Mouse (Mus musculus) cortical plate, adult 2 months (tissue): ENCODE measurements at regions not wholly inside any gene's neighbourhood (a gene's known extent, or its start where the extent isn't known, plus 50 kb on each side); places are given as distances from the start of the nearest gene placed in this dataset.
A peak's percentile ranks its signal among the peaks of the same experiment; 100 is the strongest.

Experiments used
- H3K27ac ChIP-seq: fragments of 200-500 bp; 2 replicates; pipeline ENCODE4 v1.5.1; 2012; ENCODE audit warnings: low read length, control low read depth, inconsistent platforms; ENCODE audit not compliant: insufficient read depth
- H3K4me1 ChIP-seq: fragments of 200-500 bp; 2 replicates; pipeline ENCODE4 v1.6.1; 2011; ENCODE audit warnings: low read length; ENCODE audit not compliant: control insufficient read depth, insufficient read depth
- H3K4me3 ChIP-seq: fragments of 200-500 bp; 2 replicates; pipeline ENCODE4 v1.5.1; 2011; ENCODE audit warnings: mild to moderate bottlenecking, low read length, control low read depth; ENCODE audit not compliant: insufficient read depth
- CTCF ChIP-seq: fragments of 200-500 bp; IDR thresholded peaks from 2 replicates; pipeline ENCODE4 v1.5.1; 2011; ENCODE audit warnings: mild to moderate bottlenecking, control low read depth, low read length; ENCODE audit not compliant: insufficient read depth; ENCODE audit errors: extremely low read depth
- POLR2A ChIP-seq: fragments of 200-500 bp; IDR thresholded peaks from 2 replicates; pipeline ENCODE4 v1.6.1; 2011; ENCODE audit warnings: mild to moderate bottlenecking, low read length, control low read depth; ENCODE audit not compliant: insufficient read depth; ENCODE audit errors: extremely low read depth

GRCm38 (mm10) chr2:117017921-117018651 is 103.1 kb upstream of the Spred1 start:
- Histone ChIP-seq H3K4me1 (peaks cover 8% of the 10 kb centered on the region), H3K4me3 (no peak overlapping the region), H3K27ac (peak overlapping the region; percentile 82)
- TF ChIP-seq CTCF (no peak), POLR2A (no peak)

- H3K4me3 ChIP-seq, result no peak overlapping the region
- no peak for TF ChIP-seq POLR2A
- TF ChIP-seq CTCF, result no peak
- H3K4me1 ChIP-seq, result peaks cover 8% of the 10 kb centered on the region
- peak overlapping the region; percentile 82 for H3K27ac ChIP-seq
These were observed 102.1 kb upstream of the Spred1 start for GRCm38 (mm10) chr2:117018917-117019538.

GRCm38 (mm10) chr2:117019552-117019951 is 101.6 kb upstream of the Spred1 start:
- TF ChIP-seq CTCF, result no peak
- no peak for TF ChIP-seq POLR2A
- Histone ChIP-seq H3K27ac (no peak overlapping the region), H3K4me1 (peaks cover 8% of the 10 kb centered on the region), H3K4me3 (no peak overlapping the region)

GRCm38 (mm10) chr2:117021787-117022186 is 99.4 kb upstream of the Spred1 start:
- H3K4me3 ChIP-seq, result no peak overlapping the region
- peaks cover 8% of the 10 kb centered on the region for H3K4me1 ChIP-seq
- no peak overlapping the region for H3K27ac ChIP-seq
- no peak for TF ChIP-seq CTCF
- TF ChIP-seq POLR2A, result no peak

GRCm38 (mm10) chr2:117023436-117023835 is 97.7 kb upstream of the Spred1 start:
- Histone ChIP-seq H3K27ac (no peak overlapping the region), H3K4me1 (peaks cover 7% of the 10 kb centered on the region), H3K4me3 (no peak overlapping the region)
- no peak for TF ChIP-seq CTCF
- TF ChIP-seq POLR2A, result no peak

- Histone ChIP-seq H3K4me1 (no peaks in the 10 kb centered on the region), H3K4me3 (no peak overlapping the region), H3K27ac (no peak overlapping the region)
- TF ChIP-seq CTCF, result no peak
- TF ChIP-seq POLR2A, result no peak
These were observed 94.1 kb upstream of the Spred1 start for GRCm38 (mm10) chr2:117027071-117027470.

- Histone ChIP-seq H3K27ac (no peak overlapping the region), H3K4me3 (no peak overlapping the region), H3K4me1 (no peaks in the 10 kb centered on the region)
- TF ChIP-seq POLR2A, result no peak
- TF ChIP-seq CTCF, result no peak
These were observed 92.4 kb upstream of the Spred1 start for GRCm38 (mm10) chr2:117028771-117029170.

GRCm38 (mm10) chr2:117036197-117036872 is 84.8 kb upstream of the Spred1 start:
- Histone ChIP-seq H3K4me3 (no peak overlapping the region), H3K27ac (no peak overlapping the region), H3K4me1 (no peaks in the 10 kb centered on the region; the same call in 1 of the 2 replicates)
- TF ChIP-seq CTCF (no peak), POLR2A (no peak)

GRCm38 (mm10) chr2:117040211-117040610 is 81.0 kb upstream of the Spred1 start:
- TF ChIP-seq CTCF (no peak), POLR2A (no peak)
- H3K27ac ChIP-seq, result no peak overlapping the region
- no peaks in the 10 kb centered on the region; the same call in 1 of the 2 replicates for H3K4me1 ChIP-seq
- H3K4me3 ChIP-seq, result no peak overlapping the region

GRCm38 (mm10) chr2:117043831-117044230 is 77.3 kb upstream of the Spred1 start:
- Histone ChIP-seq H3K4me1 (no peaks in the 10 kb centered on the region; the same call in 1 of the 2 replicates), H3K27ac (no peak overlapping the region), H3K4me3 (no peak overlapping the region)
- TF ChIP-seq CTCF (no peak), POLR2A (no peak)
